Mouse (Mus musculus) limb, embryonic 15.5 days (tissue): Measurements from ENCODE around the gene Clcn2. TPM values are rescaled to one million over a fixed set of nuclear protein-coding genes. Genes with fewer than 3 reads are reported as not detected.

Experiments
- ATAC-seq: fragments of 200-750 bp; cut with Nextera tagmentation; 2 replicates; pipeline ENCODE4 v1.8.0; 2017; ENCODE audit warnings: low read depth, moderate TSS enrichment; ENCODE audit not compliant: insufficient number of reproducible peaks, low FRiP score, low TSS enrichment
- H3K27ac ChIP-seq: fragments of 300-500 bp; sonication (generic); 2 replicates; pipeline ENCODE4 v1.5.1; 2015; ENCODE audit warnings: moderate library complexity, mild to moderate bottlenecking, inconsistent platforms
- H3K27me3 ChIP-seq: fragments of 300-500 bp; sonication (generic); 2 replicates; pipeline ENCODE4 v1.6.1; 2015; ENCODE audit warnings: inconsistent platforms
- H3K36me3 ChIP-seq: fragments of 300-500 bp; sonication (generic); 2 replicates; pipeline ENCODE4 v1.6.1; 2015; ENCODE audit warnings: inconsistent platforms
- H3K4me1 ChIP-seq: fragments of 300-500 bp; sonication (generic); 2 replicates; pipeline ENCODE4 v1.6.1; 2015; ENCODE audit warnings: inconsistent platforms
- H3K4me2 ChIP-seq: fragments of 300-500 bp; sonication (generic); 2 replicates; pipeline ENCODE4 v1.6.1; 2015; ENCODE audit warnings: mild to moderate bottlenecking, inconsistent platforms
- H3K4me3 ChIP-seq: fragments of 300-500 bp; sonication (generic); 2 replicates; pipeline ENCODE4 v1.5.1; 2015; ENCODE audit warnings: mild to moderate bottlenecking, inconsistent platforms
- H3K9ac ChIP-seq: fragments of 300-500 bp; sonication (generic); 2 replicates; pipeline ENCODE4 v1.6.1; 2015; ENCODE audit warnings: inconsistent platforms
- H3K9me3 ChIP-seq: fragments of 300-500 bp; sonication (generic); 2 replicates; pipeline ENCODE4 v1.6.1; 2016; ENCODE audit warnings: inconsistent platforms
- WGBS: fragments of 180-500 bp; shearing (Covaris S2); methylation state at CpG from one replicate; pipeline ENCODE4 v1.1.7; 2015; 5-methylcytosine and 5-hydroxymethylcytosine counted together
- polyA plus RNA-seq: library from polyadenylated mRNA; unstranded; fragments of >200 nt; fragmentation: Nextera tagmentation; extraction: Ambion mirVana; gene quantifications from 2 replicates; pipeline ENCODE4 v1.2.1, GENCODE M21; 2015

Clcn2 gene
- polyA plus RNA-seq, 1 experiment from 2014 or later, result 13.8 TPM

- peaks cover 85% of the 10 kb centered on the region for H3K36me3 ChIP-seq
- H3K9ac ChIP-seq, result no peak overlapping the region
- H3K27me3 ChIP-seq, result no peaks in the 10 kb centered on the region
- 74% methylated on average over 19 of the region's 19 CpGs for WGBS
- no peaks in the 10 kb centered on the region for H3K9me3 ChIP-seq
- H3K4me1 ChIP-seq, result peaks cover 9% of the 10 kb centered on the region
- H3K4me3 ChIP-seq, result no peak overlapping the region
- no peak overlapping the region for H3K27ac ChIP-seq
- no peak for ATAC-seq
- H3K4me2 ChIP-seq, result no peak overlapping the region
Observed at GRCm38 (mm10) chr16:20708939-20709734, 8.4 kb downstream of the Clcn2 start.

GRCm38 (mm10) chr16:20708220-20708938, 9.2 kb downstream of the Clcn2 start:
- no peak for ATAC-seq
- Histone ChIP-seq H3K4me2 (no peak overlapping the region), H3K9me3 (no peaks in the 10 kb centered on the region), H3K4me3 (no peak overlapping the region), H3K36me3 (peaks cover 92% of the 10 kb centered on the region), H3K4me1 (peaks cover 2% of the 10 kb centered on the region; the same call in 1 of the 2 replicates), H3K9ac (no peak overlapping the region), H3K27me3 (no peaks in the 10 kb centered on the region), H3K27ac (no peak overlapping the region)
- 93% methylated on average over 21 of the region's 21 CpGs for WGBS

GRCm38 (mm10) chr16:20706407-20707055, 11.0 kb downstream of the Clcn2 start:
- Histone ChIP-seq H3K27ac (no peak overlapping the region), H3K4me1 (peaks cover 16% of the 10 kb centered on the region), H3K36me3 (peaks cover 79% of the 10 kb centered on the region), H3K4me2 (no peak overlapping the region), H3K9me3 (no peaks in the 10 kb centered on the region), H3K9ac (no peak overlapping the region), H3K4me3 (no peak overlapping the region), H3K27me3 (no peaks in the 10 kb centered on the region)
- 87% methylated on average over 2 of the region's 2 CpGs for WGBS
- ATAC-seq, result no peak

- no peak overlapping the region for H3K9ac ChIP-seq
- peaks cover 76% of the 10 kb centered on the region for H3K36me3 ChIP-seq
- no peak overlapping the region for H3K27ac ChIP-seq
- H3K27me3 ChIP-seq, result no peaks in the 10 kb centered on the region
- ATAC-seq, result no peak
- 85% methylated on average over 3 of the region's 3 CpGs for WGBS
- H3K4me2 ChIP-seq, result no peak overlapping the region
- H3K9me3 ChIP-seq, result no peaks in the 10 kb centered on the region
- no peak overlapping the region for H3K4me3 ChIP-seq
- H3K4me1 ChIP-seq, result peaks cover 20% of the 10 kb centered on the region
Observed at GRCm38 (mm10) chr16:20705786-20706185, 11.8 kb downstream of the Clcn2 start.

GRCm38 (mm10) chr16:20703699-20704400, 13.7 kb downstream of the Clcn2 start:
- Histone ChIP-seq H3K9me3 (no peaks in the 10 kb centered on the region), H3K9ac (no peak overlapping the region), H3K27me3 (no peaks in the 10 kb centered on the region), H3K27ac (no peak overlapping the region), H3K4me2 (no peak overlapping the region), H3K4me1 (peaks cover 26% of the 10 kb centered on the region), H3K4me3 (no peak overlapping the region), H3K36me3 (peaks cover 77% of the 10 kb centered on the region)
- 84% methylated on average over 6 of the region's 6 CpGs for WGBS
- ATAC-seq, result no peak

- ATAC-seq, result no peak
- H3K36me3 ChIP-seq, result peaks cover 73% of the 10 kb centered on the region
- H3K9me3 ChIP-seq, result no peaks in the 10 kb centered on the region
- peaks cover 26% of the 10 kb centered on the region for H3K4me1 ChIP-seq
- no peaks in the 10 kb centered on the region for H3K27me3 ChIP-seq
- no peak overlapping the region for H3K9ac ChIP-seq
- WGBS, result 90% methylated on average over 10 of the region's 10 CpGs
- H3K4me2 ChIP-seq, result no peak overlapping the region
- no peak overlapping the region for H3K27ac ChIP-seq
- no peak overlapping the region for H3K4me3 ChIP-seq
Observed at GRCm38 (mm10) chr16:20703071-20703470, 14.5 kb downstream of the Clcn2 start.

- no peak overlapping the region for H3K9ac ChIP-seq
- peak overlapping the region; percentile 59 for H3K27ac ChIP-seq
- H3K4me2 ChIP-seq, result peak overlapping the region; percentile 10; the same call in 1 of the 2 replicates
- ATAC-seq, result peak; percentile 11; the same call in 1 of the 2 replicates
- H3K27me3 ChIP-seq, result no peaks in the 10 kb centered on the region
- H3K4me1 ChIP-seq, result peaks cover 26% of the 10 kb centered on the region
- WGBS, result 16% methylated on average over 8 of the region's 8 CpGs
- peaks cover 67% of the 10 kb centered on the region for H3K36me3 ChIP-seq
- no peaks in the 10 kb centered on the region for H3K9me3 ChIP-seq
- H3K4me3 ChIP-seq, result no peak overlapping the region
Observed at GRCm38 (mm10) chr16:20702522-20702893, 15.0 kb downstream of the Clcn2 start.

- peak overlapping the region; percentile 10; the same call in 1 of the 2 replicates for H3K4me2 ChIP-seq
- peak overlapping the region; percentile 59 for H3K27ac ChIP-seq
- peaks cover 26% of the 10 kb centered on the region for H3K4me1 ChIP-seq
- H3K9ac ChIP-seq, result peak overlapping the region; percentile 24; the same call in 1 of the 2 replicates
- ATAC-seq, result no peak
- H3K27me3 ChIP-seq, result no peaks in the 10 kb centered on the region
- WGBS, result 16% methylated on average over 12 of the region's 12 CpGs
- H3K4me3 ChIP-seq, result no peak overlapping the region
- no peaks in the 10 kb centered on the region for H3K9me3 ChIP-seq
- peaks cover 61% of the 10 kb centered on the region for H3K36me3 ChIP-seq
Observed at GRCm38 (mm10) chr16:20701729-20702521, 15.6 kb downstream of the Clcn2 start.

GRCm38 (mm10) chr16:20701316-20701715, 16.2 kb downstream of the Clcn2 start:
- peaks cover 30% of the 10 kb centered on the region for H3K4me1 ChIP-seq
- no peak for ATAC-seq
- no peaks in the 10 kb centered on the region for H3K9me3 ChIP-seq
- WGBS, result 43% methylated on average over 7 of the region's 7 CpGs
- peak overlapping the region; percentile 24; the same call in 1 of the 2 replicates for H3K9ac ChIP-seq
- H3K27me3 ChIP-seq, result no peaks in the 10 kb centered on the region
- no peak overlapping the region for H3K4me2 ChIP-seq
- peak overlapping the region; percentile 59 for H3K27ac ChIP-seq
- H3K36me3 ChIP-seq, result peaks cover 55% of the 10 kb centered on the region
- H3K4me3 ChIP-seq, result no peak overlapping the region

GRCm38 (mm10) chr16:20700036-20700435, 17.5 kb downstream of the Clcn2 start:
- no peaks in the 10 kb centered on the region for H3K27me3 ChIP-seq
- no peaks in the 10 kb centered on the region for H3K9me3 ChIP-seq
- H3K4me2 ChIP-seq, result no peak overlapping the region
- no peak for ATAC-seq
- H3K4me1 ChIP-seq, result peaks cover 43% of the 10 kb centered on the region
- no peak overlapping the region for H3K4me3 ChIP-seq
- peaks cover 43% of the 10 kb centered on the region for H3K36me3 ChIP-seq
- H3K27ac ChIP-seq, result no peak overlapping the region
- no peak overlapping the region for H3K9ac ChIP-seq
- 29% methylated on average over 5 of the region's 5 CpGs for WGBS

GRCm38 (mm10) chr16:20699266-20699665, 18.3 kb downstream of the Clcn2 start:
- H3K27me3 ChIP-seq, result no peaks in the 10 kb centered on the region
- peaks cover 37% of the 10 kb centered on the region for H3K36me3 ChIP-seq
- H3K4me3 ChIP-seq, result no peak overlapping the region
- H3K4me1 ChIP-seq, result peaks cover 49% of the 10 kb centered on the region
- H3K9me3 ChIP-seq, result no peaks in the 10 kb centered on the region
- no peak overlapping the region for H3K27ac ChIP-seq
- no peak overlapping the region for H3K4me2 ChIP-seq
- ATAC-seq, result no peak
- WGBS, result 77% methylated on average over 5 of the region's 5 CpGs
- no peak overlapping the region for H3K9ac ChIP-seq
